Mouse (Mus musculus) midbrain, embryonic 13.5 days (tissue): ENCODE data around the gene Numbl. TPM values are rescaled to one million over a fixed set of nuclear protein-coding genes. Genes with fewer than 3 reads are reported as not detected.

Experiments used
- ATAC-seq: fragments of 200-750 bp; cut with Nextera tagmentation; 2 replicates; pipeline ENCODE4 v1.8.0; 2017; ENCODE audit warnings: mild to moderate bottlenecking, moderate TSS enrichment, moderate library complexity
- H3K27ac ChIP-seq: fragments of 300-500 bp; sonication (generic); 2 replicates; pipeline ENCODE4 v1.5.1; 2015; ENCODE audit warnings: inconsistent platforms, mild to moderate bottlenecking, moderate library complexity
- H3K27me3 ChIP-seq: fragments of 300-500 bp; sonication (generic); 2 replicates; pipeline ENCODE4 v1.6.1; 2015; ENCODE audit warnings: mild to moderate bottlenecking, inconsistent platforms
- H3K36me3 ChIP-seq: fragments of 300-500 bp; sonication (generic); 2 replicates; pipeline ENCODE4 v1.6.1; 2015; ENCODE audit warnings: mild to moderate bottlenecking, inconsistent platforms
- H3K4me1 ChIP-seq: fragments of 300-500 bp; sonication (generic); replicated peaks from 2 replicates; pipeline ENCODE4 v1.6.1; 2015; ENCODE audit warnings: inconsistent platforms
- H3K4me2 ChIP-seq: fragments of 300-500 bp; sonication (generic); replicated peaks from 2 replicates; pipeline ENCODE4 v1.6.1; 2015; ENCODE audit warnings: moderate library complexity, mild to moderate bottlenecking, inconsistent platforms
- H3K4me3 ChIP-seq: fragments of 300-500 bp; sonication (generic); replicated peaks from 2 replicates; pipeline ENCODE4 v1.5.1; 2015; ENCODE audit warnings: mild to moderate bottlenecking, inconsistent platforms
- H3K9ac ChIP-seq: fragments of 300-500 bp; sonication (generic); replicated peaks from 2 replicates; pipeline ENCODE4 v1.6.1; 2015; ENCODE audit warnings: mild to moderate bottlenecking, inconsistent platforms
- H3K9me3 ChIP-seq: fragments of 300-500 bp; sonication (generic); 2 replicates; pipeline ENCODE4 v1.6.1; 2016; ENCODE audit warnings: mild to moderate bottlenecking, inconsistent platforms
- WGBS: fragments of 180-500 bp; shearing (Covaris S2); methylation state at CpG from one replicate; pipeline ENCODE4 v1.1.7; 2015; 5-methylcytosine and 5-hydroxymethylcytosine counted together
- polyA plus RNA-seq: library from polyadenylated mRNA; unstranded; fragments of >200 nt; fragmentation: Nextera tagmentation; extraction: Ambion mirVana; gene quantifications from 2 replicates; pipeline ENCODE4 v1.2.1, GENCODE M21; 2015

The Numbl gene
- polyA plus RNA-seq, 1 experiment from 2014 or later: 51.6 TPM

DNA sequence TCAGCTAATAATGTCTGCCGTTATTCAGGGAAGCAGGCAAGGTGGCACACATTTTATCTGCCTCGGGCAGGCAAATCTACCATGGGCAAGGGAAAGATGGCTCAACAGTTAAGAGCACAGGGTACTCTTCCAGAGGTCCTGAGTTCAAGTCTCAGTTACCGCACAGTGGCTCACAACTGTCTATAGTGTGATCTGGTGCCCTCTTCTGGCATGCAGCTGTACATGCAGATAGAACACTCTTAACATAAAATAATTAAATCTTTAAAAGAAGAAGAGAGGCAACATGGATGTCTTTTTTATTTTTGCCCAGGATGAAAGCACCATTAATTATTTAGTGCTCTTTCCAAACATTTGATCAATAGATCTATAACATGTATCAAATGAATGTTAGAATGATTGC is 19.0 kb downstream of the Numbl start:
- no peak overlapping the region for H3K27ac ChIP-seq
- WGBS: 94% methylated on average over 3 of the region's 3 CpGs
- no peak overlapping the region for H3K9ac ChIP-seq
- H3K4me1 ChIP-seq: no peaks in the 10 kb centered on the region
- no peaks in the 10 kb centered on the region for H3K9me3 ChIP-seq
- no peak overlapping the region for H3K4me2 ChIP-seq
- H3K4me3 ChIP-seq: no peak overlapping the region
- H3K27me3 ChIP-seq: no peaks in the 10 kb centered on the region
- peaks cover 92% of the 10 kb centered on the region for H3K36me3 ChIP-seq
- no peak for ATAC-seq

DNA sequence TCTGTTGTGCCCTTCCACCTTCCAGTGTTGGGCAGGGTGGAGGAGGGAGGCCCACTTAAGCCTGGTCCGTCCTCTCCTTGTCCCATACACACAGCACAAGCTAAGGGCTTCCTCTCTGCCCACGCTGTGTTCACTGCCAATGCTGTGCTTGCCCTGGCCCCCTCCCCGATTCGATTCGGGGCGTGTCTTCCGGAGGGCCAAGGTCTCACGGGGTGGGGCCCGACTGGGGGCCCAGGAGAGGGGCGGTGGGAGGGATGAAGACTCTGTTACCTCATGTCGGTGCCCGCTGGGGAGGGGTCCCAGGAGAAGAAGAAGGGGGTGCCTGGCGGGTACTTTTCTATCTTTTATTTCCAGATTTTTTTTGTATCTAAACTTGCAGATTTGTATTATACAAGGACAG is 23.5 kb downstream of the Numbl start:
- Histone ChIP-seq H3K27ac (no peak overlapping the region), H3K9ac (no peak overlapping the region), H3K4me3 (no peak overlapping the region), H3K27me3 (peaks cover 5% of the 10 kb centered on the region), H3K9me3 (no peaks in the 10 kb centered on the region), H3K4me2 (no peak overlapping the region), H3K36me3 (peaks cover 62% of the 10 kb centered on the region), H3K4me1 (peaks cover 9% of the 10 kb centered on the region)
- ATAC-seq: no peak
- WGBS: 71% methylated on average over 13 of the region's 13 CpGs

DNA sequence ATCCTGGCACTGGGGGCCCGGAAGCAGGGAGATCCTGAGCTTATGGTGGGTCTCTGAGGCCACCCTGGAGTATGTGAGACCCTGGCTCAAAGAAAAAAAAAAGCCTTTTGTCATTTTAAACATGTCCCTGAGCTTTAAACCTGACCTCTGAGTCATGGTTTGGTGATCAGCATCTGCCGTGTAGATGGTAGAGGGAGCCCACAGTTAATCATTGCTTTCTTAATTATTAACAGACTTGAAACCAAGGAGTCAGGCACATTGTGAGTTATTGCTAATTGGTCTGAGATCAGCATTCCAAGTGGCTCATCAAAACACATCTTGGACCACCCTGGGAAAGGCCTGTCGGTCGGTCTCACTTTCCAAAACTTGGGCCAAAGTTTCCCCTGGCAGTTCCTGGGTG is 24.0 kb downstream of the Numbl start:
- ATAC-seq: no peak
- H3K4me2 ChIP-seq: no peak overlapping the region
- H3K27ac ChIP-seq: no peak overlapping the region
- WGBS: 72% methylated on average over 4 of the region's 4 CpGs
- no peaks in the 10 kb centered on the region for H3K9me3 ChIP-seq
- H3K27me3 ChIP-seq: peaks cover 6% of the 10 kb centered on the region
- H3K4me3 ChIP-seq: no peak overlapping the region
- no peak overlapping the region for H3K9ac ChIP-seq
- peaks cover 57% of the 10 kb centered on the region for H3K36me3 ChIP-seq
- H3K4me1 ChIP-seq: peaks cover 9% of the 10 kb centered on the region

DNA sequence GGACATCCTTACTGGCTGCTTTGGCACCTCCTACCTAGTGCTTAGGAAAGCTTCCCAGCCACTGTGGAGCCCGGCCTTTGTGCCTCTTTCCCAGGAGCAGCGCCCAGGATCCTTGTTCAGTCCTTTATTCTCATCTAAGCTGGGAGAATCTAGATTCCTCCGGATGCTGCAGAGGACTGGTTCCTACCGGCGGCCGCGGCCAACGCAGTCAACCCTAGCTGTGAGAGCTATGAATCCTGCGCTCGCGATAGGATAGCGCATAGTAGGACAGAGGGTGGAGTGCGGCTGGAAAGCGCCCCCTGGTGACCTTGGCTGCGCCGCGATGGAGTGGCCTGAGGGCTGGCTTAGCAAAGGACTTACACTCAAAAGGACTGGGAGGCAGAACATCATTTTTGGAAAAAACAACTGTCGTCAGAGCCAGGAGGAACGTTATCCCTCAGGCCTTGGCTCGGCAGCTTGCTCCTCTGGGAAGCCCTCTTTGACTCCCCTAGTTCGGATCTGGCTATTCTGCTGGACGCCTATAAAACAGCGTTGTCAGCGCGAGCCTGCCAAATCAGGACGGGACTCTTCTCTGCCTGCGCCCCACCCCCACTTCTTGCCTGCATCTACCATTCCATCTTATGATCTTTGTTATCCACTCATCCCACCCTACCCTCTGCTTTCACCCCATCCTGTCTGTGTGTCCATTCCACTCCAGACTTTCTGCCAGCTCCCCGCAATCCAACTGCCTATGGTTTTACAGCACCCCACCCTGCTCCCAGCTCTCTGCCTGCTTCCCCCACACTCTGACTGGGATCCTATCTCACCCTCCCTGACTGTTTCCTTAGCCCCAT is 26.8 kb downstream of the Numbl start:
- peaks cover 6% of the 10 kb centered on the region for H3K27me3 ChIP-seq
- no peaks in the 10 kb centered on the region for H3K9me3 ChIP-seq
- no peak overlapping the region for H3K27ac ChIP-seq
- H3K4me3 ChIP-seq: no peak overlapping the region
- H3K4me1 ChIP-seq: peaks cover 9% of the 10 kb centered on the region
- peak; percentile 72 for ATAC-seq
- H3K36me3 ChIP-seq: peaks cover 29% of the 10 kb centered on the region
- H3K4me2 ChIP-seq: peak overlapping the region; percentile 32
- WGBS: under 1% methylated on average over 28 of the region's 28 CpGs
- no peak overlapping the region for H3K9ac ChIP-seq

DNA sequence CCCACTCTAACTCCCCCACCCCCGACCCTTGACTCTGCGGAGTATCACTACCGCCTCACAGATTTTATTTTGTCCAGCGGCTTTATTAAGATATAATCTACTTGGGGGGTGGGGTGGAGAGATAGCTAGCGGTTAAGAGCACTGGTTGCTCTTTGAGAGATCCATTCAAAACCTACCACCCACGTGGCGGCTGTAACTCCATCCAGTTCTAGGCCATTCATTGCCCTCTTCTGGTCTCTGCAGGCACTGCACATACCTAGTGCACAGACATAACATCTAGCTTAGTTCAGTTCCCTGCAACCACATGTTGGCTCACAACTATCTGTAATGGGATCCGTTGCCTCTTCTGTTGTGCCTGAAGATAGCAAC is 27.4 kb downstream of the Numbl start:
- no peak overlapping the region for H3K9ac ChIP-seq
- H3K4me2 ChIP-seq: peak overlapping the region; percentile 32
- ATAC-seq: peak; percentile 79
- no peak overlapping the region for H3K4me3 ChIP-seq
- no peak overlapping the region for H3K27ac ChIP-seq
- WGBS: 4% methylated on average over 8 of the region's 8 CpGs
- H3K27me3 ChIP-seq: peaks cover 6% of the 10 kb centered on the region
- H3K4me1 ChIP-seq: peaks cover 9% of the 10 kb centered on the region
- H3K36me3 ChIP-seq: peaks cover 23% of the 10 kb centered on the region
- H3K9me3 ChIP-seq: no peaks in the 10 kb centered on the region

DNA sequence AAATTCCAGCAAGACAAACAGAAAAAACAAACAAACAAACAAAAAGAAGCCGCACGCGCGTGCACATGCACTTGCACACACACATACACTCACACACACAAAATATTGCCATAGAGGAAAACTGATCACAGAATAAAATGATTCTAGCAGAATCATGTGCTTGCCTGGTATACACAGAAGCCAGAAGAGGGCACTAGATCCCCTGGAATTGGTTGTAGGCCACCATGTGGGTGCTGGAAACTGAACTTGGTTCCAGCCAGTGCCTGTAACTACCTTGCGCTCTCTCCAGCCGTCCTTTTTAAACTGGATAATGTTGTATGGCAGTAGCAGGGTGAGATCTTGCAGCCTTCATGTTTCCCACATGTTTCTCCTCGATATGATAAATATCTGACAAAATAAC is 30.5 kb downstream of the Numbl start:
- ATAC-seq: no peak
- peaks cover 9% of the 10 kb centered on the region for H3K4me1 ChIP-seq
- H3K4me2 ChIP-seq: no peak overlapping the region
- H3K36me3 ChIP-seq: no peaks in the 10 kb centered on the region
- H3K9ac ChIP-seq: no peak overlapping the region
- H3K4me3 ChIP-seq: no peak overlapping the region
- H3K27me3 ChIP-seq: peaks cover 6% of the 10 kb centered on the region
- no peaks in the 10 kb centered on the region for H3K9me3 ChIP-seq
- 88% methylated on average over 7 of the region's 7 CpGs for WGBS
- H3K27ac ChIP-seq: no peak overlapping the region

DNA sequence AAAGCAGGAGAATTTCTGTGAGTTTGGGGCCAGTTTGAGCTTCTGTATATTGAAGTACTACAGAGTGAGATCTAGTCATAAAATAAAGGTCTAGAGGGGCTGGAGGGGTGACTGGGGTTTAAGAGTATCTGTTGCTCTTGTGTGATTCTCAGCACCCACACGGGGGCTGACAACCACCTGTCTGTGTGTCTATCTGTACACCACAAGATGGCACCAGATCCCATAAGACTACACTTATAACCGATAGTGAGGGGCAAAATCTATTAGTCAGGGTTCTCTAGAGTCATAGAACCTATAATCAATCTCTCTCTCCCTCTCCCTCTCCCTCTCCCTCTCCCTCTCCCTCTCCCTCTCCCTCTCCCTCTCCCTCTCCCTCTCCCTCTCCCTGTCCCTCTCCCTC is 32.3 kb downstream of the Numbl start:
- Histone ChIP-seq H3K9ac (no peak overlapping the region), H3K4me3 (no peak overlapping the region), H3K27me3 (peaks cover 6% of the 10 kb centered on the region; the same call in 1 of the 2 replicates), H3K36me3 (no peaks in the 10 kb centered on the region), H3K27ac (no peak overlapping the region), H3K4me1 (peaks cover under 1% of the 10 kb centered on the region; the same call in 1 of the 2 replicates), H3K9me3 (no peaks in the 10 kb centered on the region), H3K4me2 (no peak overlapping the region)
- 66% methylated on average over 2 of the region's 2 CpGs for WGBS
- ATAC-seq: no peak

DNA sequence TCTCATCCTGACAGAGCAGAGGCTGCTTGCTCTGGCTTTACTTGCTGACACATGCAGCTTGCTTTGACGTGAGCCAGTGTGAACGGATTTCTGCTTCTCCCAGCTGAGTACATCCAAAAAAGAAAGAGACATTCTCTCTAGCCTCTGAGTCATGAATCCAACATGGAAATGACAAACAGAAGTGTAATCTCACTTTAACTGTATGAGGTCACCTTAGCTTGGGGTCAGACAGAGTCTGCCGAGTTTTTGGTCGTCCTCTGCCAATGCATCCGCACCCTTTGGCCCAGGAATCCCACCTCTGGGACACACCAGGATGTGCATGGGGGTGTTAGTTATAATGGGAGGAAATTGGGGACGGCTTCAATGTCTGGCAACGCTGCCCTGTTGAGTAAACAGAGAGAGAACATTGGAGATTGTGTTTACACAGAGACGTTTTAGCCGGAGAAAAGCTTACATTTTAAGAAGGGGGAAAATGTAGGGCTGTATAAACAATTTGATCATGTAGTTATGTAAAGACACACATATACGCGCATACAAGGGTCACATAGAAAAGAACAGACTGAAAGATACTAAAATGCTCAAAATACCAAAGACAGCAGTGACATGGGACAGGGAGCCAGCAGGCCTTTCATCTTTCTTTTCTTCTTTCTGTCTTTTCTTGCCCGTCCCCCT is 33.7 kb downstream of the Numbl start:
- ATAC-seq: no peak
- Histone ChIP-seq H3K36me3 (no peaks in the 10 kb centered on the region), H3K9me3 (no peaks in the 10 kb centered on the region), H3K4me2 (no peak overlapping the region), H3K4me1 (no peaks in the 10 kb centered on the region), H3K27me3 (no peaks in the 10 kb centered on the region), H3K9ac (no peak overlapping the region), H3K4me3 (no peak overlapping the region), H3K27ac (no peak overlapping the region)
- 71% methylated on average over 12 of the region's 12 CpGs for WGBS

DNA sequence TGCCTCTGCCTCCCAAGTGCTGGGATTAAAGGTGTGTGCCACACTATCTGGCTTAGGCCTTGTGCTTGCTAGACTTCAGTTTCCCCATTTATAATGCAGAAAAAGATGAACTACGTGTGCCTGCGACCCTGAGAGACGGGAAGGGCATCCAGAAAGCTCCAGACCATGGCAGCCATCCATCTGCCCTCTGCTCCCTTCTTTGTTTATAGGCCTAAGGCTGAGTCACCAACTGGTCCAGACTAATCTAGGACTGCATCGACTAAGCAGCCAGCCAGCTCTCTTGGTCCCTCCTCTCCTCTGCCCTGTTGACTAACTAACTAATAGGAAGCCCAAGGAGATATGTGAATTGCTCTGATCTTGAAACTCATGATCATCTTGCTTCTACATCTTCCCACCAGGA is 37.7 kb downstream of the Numbl start:
- Histone ChIP-seq H3K27me3 (no peaks in the 10 kb centered on the region), H3K4me2 (no peak overlapping the region), H3K27ac (no peak overlapping the region)

DNA sequence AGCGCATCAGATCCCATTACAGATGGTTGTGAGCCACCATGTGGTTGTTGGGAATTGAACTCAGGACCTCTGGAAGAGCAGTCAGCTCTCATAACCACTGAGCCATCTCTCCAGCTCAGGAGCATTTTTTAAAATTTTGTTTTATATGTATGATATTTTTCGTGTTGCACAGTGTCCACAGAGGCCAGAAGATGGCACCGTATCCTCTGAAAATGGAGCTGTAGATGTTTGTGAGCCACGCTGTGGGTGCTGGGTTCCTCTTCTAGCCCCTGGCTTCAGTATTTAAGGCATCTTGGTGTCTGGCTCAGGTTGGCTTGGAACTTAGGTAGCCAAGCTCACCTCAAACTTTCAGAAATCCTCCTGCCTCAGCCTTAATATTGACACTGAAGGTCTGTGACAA is 38.3 kb downstream of the Numbl start:
- Histone ChIP-seq H3K36me3 (no peaks in the 10 kb centered on the region), H3K9ac (no peak overlapping the region), H3K27ac (no peak overlapping the region), H3K27me3 (no peaks in the 10 kb centered on the region), H3K9me3 (no peaks in the 10 kb centered on the region), H3K4me1 (no peaks in the 10 kb centered on the region), H3K4me3 (no peak overlapping the region), H3K4me2 (no peak overlapping the region)
- no peak for ATAC-seq
- WGBS: 90% methylated on average over 4 of the region's 4 CpGs

More for the DNA sequence above, 37.7 kb downstream of the Numbl start:
- no peak for ATAC-seq
- no peaks in the 10 kb centered on the region for H3K9me3 ChIP-seq
- H3K9ac ChIP-seq: no peak overlapping the region
- H3K4me1 ChIP-seq: no peaks in the 10 kb centered on the region
- H3K4me3 ChIP-seq: no peak overlapping the region
- H3K36me3 ChIP-seq: no peaks in the 10 kb centered on the region
- 81% methylated on average over 4 of the region's 4 CpGs for WGBS

DNA sequence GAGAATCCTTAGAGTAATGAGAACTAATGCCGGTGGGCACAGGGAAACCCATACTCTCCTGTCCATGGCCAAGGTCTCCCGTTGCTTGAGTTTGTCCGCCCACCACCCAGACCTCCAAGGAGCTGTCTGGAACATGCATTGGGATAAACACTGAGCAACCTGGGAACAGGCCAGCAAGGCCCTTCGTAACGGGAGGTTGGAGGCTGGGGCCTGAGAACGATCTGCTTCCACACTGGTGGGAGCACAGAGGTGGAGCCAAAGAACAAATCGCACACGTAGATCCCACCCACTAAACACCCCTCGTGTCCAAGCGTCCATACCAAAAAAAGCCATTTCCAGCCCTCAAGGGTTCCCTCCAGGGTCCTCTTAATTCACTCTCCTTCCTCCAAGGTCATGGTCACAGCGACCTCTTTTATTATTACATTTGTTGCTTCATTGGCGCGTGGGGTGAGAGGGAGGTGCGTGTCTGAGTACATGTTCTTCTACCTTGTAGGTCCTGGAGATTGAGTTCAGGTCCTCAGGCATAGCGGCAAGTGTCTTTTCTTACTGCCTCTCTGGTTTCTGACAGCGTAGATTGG is 39.9 kb downstream of the Numbl start:
- 88% methylated on average over 16 of the region's 16 CpGs for WGBS
- Histone ChIP-seq H3K4me2 (no peak overlapping the region), H3K27me3 (no peaks in the 10 kb centered on the region), H3K4me3 (no peak overlapping the region), H3K4me1 (no peaks in the 10 kb centered on the region), H3K9me3 (no peaks in the 10 kb centered on the region), H3K27ac (no peak overlapping the region), H3K9ac (no peak overlapping the region), H3K36me3 (no peaks in the 10 kb centered on the region)
- ATAC-seq: no peak

DNA sequence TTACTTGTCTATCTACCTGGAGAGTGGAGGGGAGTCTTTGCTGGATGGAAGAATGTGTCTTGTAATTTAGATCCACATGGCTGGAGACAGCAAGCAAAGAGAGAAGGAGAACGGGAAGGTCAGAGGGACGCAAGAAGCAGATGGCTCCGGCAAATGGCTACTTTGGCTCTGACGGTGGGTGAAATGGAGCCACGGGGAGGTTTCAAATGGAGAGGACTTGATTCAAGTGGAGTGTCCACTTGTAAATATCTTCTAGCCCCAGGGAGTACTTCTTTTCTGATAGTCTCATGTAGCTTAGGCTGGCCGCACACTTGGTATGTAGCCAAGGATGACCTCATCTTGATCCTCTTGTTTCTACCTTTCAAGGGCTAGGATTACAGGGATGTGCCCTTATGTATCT is 40.6 kb downstream of the Numbl start:
- Histone ChIP-seq H3K4me2 (no peak overlapping the region), H3K9ac (no peak overlapping the region), H3K4me1 (no peaks in the 10 kb centered on the region), H3K27ac (no peak overlapping the region), H3K4me3 (no peak overlapping the region), H3K27me3 (0 out of 2 replicates have a peak, but pooled peaks cover 1% of the 10 kb centered on the region), H3K9me3 (no peaks in the 10 kb centered on the region), H3K36me3 (no peaks in the 10 kb centered on the region)
- WGBS: 93% methylated on average over 6 of the region's 6 CpGs
- ATAC-seq: no peak
